Mouse (Mus musculus): ENCODE results near the gene Gm5478. TPM values are rescaled to one million over a fixed set of nuclear protein-coding genes. Genes with fewer than 3 reads are reported as not detected.
"Not testable (repeated sequence)": the region's sequence is repeated elsewhere in the genome, so short reads cannot be mapped to it uniquely, and the experiment has no call there.

Gm5478 gene
- polyA plus RNA-seq (2014; fragmentation: Nextera tagmentation; extraction: Ambion mirVana), result not detected in 2 replicates

DNA sequence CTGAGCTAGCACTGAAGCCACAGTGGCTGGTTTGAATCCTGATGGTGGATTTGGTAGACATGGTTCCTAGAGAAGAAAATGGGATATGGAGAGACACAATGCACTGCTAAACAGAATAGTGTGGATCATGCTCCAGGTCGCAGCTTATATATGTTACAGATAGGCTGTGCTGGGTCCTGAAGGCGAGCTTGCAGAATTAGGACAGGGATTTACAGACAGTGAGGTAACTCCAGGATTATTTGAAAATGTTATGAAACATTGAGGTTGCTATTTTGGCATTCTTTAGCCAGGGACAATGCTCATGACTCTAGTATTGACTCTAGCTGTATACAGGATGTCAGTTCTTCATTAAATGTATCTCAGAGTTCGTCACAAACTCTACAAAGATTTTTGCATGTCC is at the start of gene Gm5478:
Gene Gm5478 (minus strand): TSS at position 101 of the 400 bp plus-strand sequence.
- Histone ChIP-seq H3K27me3 (ENCODE audit: insufficient read depth, low read length) (no peaks in the 10 kb centered on the region), H3K4me1 (ENCODE audit: insufficient read depth) (no peaks in the 10 kb centered on the region), H3K27ac (ENCODE audit: low read depth) (no peak within 1 kb of the TSS), H3K9me3 (ENCODE audit: low read depth, low read length) (no peaks in the 10 kb centered on the region), H3K4me2 (no peak within 1 kb of the TSS), H3K9ac (no peak within 1 kb of the TSS), H3K4me3 (ENCODE audit: low read depth, low read length) (no peak within 1 kb of the TSS), H3K36me3 (ENCODE audit: insufficient read depth) (no peaks in the 10 kb centered on the region)
- TF ChIP-seq CTCF (IDR thresholded peaks at IDR 0.05; ENCODE audit: low read depth), result no peak
- DNase-seq (no peak), ATAC-seq (ENCODE audit: insufficient read depth) (no peak)
- 66% methylated on average over 3 of the region's 3 CpGs for WGBS

DNA sequence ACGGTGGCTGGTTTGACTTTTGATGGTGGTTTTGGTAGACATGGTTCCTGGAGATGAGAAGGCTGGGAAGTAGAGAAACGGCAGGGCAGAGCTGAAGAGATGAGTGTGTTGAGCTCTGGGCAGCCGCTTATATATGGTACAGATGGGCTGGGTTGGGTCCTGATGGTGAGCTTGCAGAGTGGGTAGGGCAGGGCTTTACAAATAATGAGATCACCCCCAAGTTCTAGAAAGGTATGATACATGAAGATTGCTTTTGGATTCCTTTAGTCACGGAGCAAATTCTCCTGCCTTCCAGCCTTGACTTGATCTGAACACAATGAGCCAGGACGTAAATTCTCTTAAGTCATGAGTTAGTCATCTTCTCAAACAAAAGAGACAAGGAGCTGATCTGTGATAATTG is 47.0 kb upstream of the Gm5478 start, which contains the start of gene Krt6a:
Gene Krt6a (minus strand): TSS at position 101 of the 400 bp plus-strand sequence.
- Histone ChIP-seq H3K4me3 (ENCODE audit: low read depth, low read length) (no peak within 1 kb of the TSS), H3K9ac (no peak within 1 kb of the TSS), H3K4me2 (no peak within 1 kb of the TSS), H3K27me3 (ENCODE audit: insufficient read depth, low read length) (no peaks in the 10 kb centered on the region), H3K9me3 (ENCODE audit: low read depth, low read length) (no peaks in the 10 kb centered on the region), H3K36me3 (ENCODE audit: insufficient read depth) (no peaks in the 10 kb centered on the region), H3K4me1 (ENCODE audit: insufficient read depth) (no peaks in the 10 kb centered on the region), H3K27ac (ENCODE audit: low read depth) (no peak within 1 kb of the TSS)
- WGBS, result 77% methylated on average over 5 of the region's 5 CpGs
- DNase-seq (no peak), ATAC-seq (ENCODE audit: insufficient read depth) (no peak)
- TF ChIP-seq CTCF (IDR thresholded peaks at IDR 0.05; ENCODE audit: low read depth), result no peak

DNA sequence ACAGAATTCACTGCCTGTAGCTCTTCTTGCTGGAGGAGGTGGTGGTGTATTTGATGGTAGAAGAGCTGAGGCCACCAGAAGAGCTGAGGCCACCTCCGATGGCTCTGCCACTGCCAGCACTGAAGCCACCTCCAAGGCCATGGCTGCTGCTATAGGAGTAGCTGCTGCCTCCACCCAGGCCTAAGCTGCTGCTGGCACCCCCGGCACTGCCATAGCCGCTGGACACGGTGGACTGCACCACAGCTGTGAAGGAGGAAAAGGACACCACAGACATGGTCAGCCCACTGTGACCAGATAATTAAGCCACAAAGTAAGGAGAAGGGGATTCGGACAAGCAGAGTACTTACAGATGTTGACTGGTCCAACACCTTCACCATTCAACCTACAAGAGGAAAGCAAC is 43.3 kb upstream of the Gm5478 start:
- not testable (repeated sequence) for ATAC-seq (ENCODE audit: insufficient read depth); H3K4me3 ChIP-seq (ENCODE audit: low read depth, low read length); H3K9me3 ChIP-seq (ENCODE audit: low read depth, low read length); H3K4me2 ChIP-seq; H3K4me1 ChIP-seq (ENCODE audit: insufficient read depth); DNase-seq; H3K27me3 ChIP-seq (ENCODE audit: insufficient read depth, low read length); H3K9ac ChIP-seq; H3K27ac ChIP-seq (ENCODE audit: low read depth); H3K36me3 ChIP-seq (ENCODE audit: insufficient read depth)
- WGBS, result 90% methylated on average over 4 of the region's 5 CpGs

DNA sequence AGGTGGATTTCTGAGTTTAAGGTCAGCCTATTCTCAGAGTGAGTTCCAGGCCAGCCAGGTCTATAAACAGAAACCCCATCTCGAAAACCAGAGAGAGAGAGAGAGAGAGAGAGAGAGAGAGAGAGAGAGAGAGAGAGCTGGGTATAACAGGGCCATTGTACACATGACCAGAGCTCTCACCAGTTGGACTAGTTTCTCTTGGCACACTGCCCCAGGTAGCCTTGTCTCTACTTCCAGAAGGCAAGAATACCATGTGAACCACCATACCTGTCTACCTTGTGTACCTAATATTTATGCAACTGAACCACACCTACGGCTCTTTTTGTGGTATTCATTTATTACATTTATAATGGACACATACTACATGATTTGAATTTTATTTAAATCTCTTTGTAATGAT is 41.0 kb upstream of the Gm5478 start:
- Histone ChIP-seq H3K4me2 (no peak overlapping the region), H3K9me3 (ENCODE audit: low read depth, low read length) (no peaks in the 10 kb centered on the region), H3K4me3 (ENCODE audit: low read depth, low read length) (no peak overlapping the region), H3K9ac (no peak overlapping the region), H3K27me3 (ENCODE audit: insufficient read depth, low read length) (no peaks in the 10 kb centered on the region), H3K4me1 (ENCODE audit: insufficient read depth) (no peaks in the 10 kb centered on the region), H3K36me3 (ENCODE audit: insufficient read depth) (no peaks in the 10 kb centered on the region), H3K27ac (ENCODE audit: low read depth) (no peak overlapping the region)
- 60% methylated on average over 2 of the region's 2 CpGs for WGBS
- ATAC-seq (ENCODE audit: insufficient read depth) (no peak), DNase-seq (no peak)
- TF ChIP-seq CTCF (IDR thresholded peaks at IDR 0.05; ENCODE audit: low read depth), result no peak

DNA sequence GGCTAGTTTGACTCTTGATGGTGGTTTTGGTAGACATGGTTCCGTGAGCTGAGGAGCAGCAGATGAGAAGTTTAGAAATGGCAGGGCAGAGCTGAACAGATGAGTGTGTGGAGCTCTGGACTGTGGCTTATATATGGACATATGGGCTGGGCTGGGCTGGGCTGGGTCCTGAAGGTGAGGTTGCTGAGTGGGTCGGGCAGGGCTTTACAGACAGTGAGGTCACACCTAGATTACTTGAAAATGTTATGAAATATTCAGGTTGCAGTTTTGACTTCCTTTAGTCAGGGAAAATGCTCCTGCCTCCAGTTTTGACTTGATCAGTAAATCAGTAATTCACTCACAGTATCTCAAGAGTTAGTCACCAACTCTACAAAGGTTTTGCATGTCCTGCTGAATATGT is 33.0 kb upstream of the Gm5478 start, which contains the start of gene Krt6b:
Gene Krt6b (minus strand): TSS at position 101 of the 400 bp plus-strand sequence.
- no peaks in the 10 kb centered on the region for H3K36me3 ChIP-seq (ENCODE audit: insufficient read depth)
- no peak within 1 kb of the TSS for H3K9ac ChIP-seq
- H3K4me3 ChIP-seq (ENCODE audit: low read depth, low read length), result no peak within 1 kb of the TSS
- DNase-seq (no peak), ATAC-seq (ENCODE audit: insufficient read depth) (no peak)
- WGBS, result 85% methylated on average over 2 of the region's 2 CpGs
- H3K9me3 ChIP-seq (ENCODE audit: low read depth, low read length), result no peaks in the 10 kb centered on the region
- H3K4me1 ChIP-seq (ENCODE audit: insufficient read depth), result no peaks in the 10 kb centered on the region
- no peaks in the 10 kb centered on the region for H3K27me3 ChIP-seq (ENCODE audit: insufficient read depth, low read length)
- H3K4me2 ChIP-seq, result no peak within 1 kb of the TSS
- no peak within 1 kb of the TSS for H3K27ac ChIP-seq (ENCODE audit: low read depth)
- no peak for TF ChIP-seq CTCF (IDR thresholded peaks at IDR 0.05; ENCODE audit: low read depth)

DNA sequence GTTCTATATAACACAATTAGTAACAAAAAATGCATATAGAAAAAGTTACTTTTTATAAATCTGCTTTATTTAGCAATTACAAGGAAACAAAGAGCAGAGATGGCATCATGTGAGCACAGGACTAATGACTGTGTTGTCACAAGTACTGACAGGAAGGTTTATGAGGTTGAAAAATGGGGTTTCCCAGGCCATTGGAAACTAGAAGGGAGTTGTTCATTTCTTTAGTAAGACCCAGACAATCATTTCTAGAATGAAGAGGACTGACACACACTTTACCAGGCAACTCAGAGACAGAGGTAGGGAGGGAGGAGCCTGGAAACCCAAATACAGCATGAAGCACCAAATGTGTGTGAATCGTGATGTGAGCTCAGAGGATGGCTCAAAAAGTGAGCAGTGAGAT is 28.8 kb upstream of the Gm5478 start:
- Histone ChIP-seq H3K9ac (no peak overlapping the region), H3K4me1 (ENCODE audit: insufficient read depth) (no peaks in the 10 kb centered on the region), H3K4me3 (ENCODE audit: low read depth, low read length) (no peak overlapping the region), H3K4me2 (no peak overlapping the region), H3K9me3 (ENCODE audit: low read depth, low read length) (no peaks in the 10 kb centered on the region), H3K27me3 (ENCODE audit: insufficient read depth, low read length) (no peaks in the 10 kb centered on the region), H3K36me3 (ENCODE audit: insufficient read depth) (no peaks in the 10 kb centered on the region), H3K27ac (ENCODE audit: low read depth) (no peak overlapping the region)
- TF ChIP-seq CTCF (IDR thresholded peaks at IDR 0.05; ENCODE audit: low read depth), result no peak
- no peak for DNase-seq
- WGBS, result 67% methylated on average over 1 of the region's 1 CpGs
- no peak for ATAC-seq (ENCODE audit: insufficient read depth)

DNA sequence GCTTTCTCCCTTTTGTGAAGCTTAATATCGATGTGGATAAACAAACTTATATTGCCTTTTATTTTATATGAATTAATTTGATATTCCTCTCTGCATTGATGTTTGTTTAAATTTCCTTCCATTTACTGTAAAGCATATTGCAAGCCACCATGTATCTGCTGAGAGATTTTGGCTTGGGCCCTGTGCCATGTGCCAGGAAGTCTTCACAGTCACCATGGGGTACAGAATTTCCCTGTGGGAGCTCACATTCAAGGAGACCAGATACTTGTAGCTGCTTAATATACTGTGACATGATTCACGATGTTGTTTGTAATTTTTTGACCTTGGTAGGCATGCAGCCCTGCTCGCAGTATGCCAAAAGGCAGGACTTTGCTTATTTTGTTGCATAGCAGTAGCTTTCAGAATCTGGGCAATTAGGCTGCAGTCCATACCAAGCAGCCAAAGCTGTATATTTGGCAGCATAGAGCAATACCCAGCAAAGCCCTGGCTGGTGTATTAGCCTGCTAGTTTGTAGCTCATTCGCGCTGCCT is 5.6 kb upstream of the Gm5478 start:
- 85% methylated on average over 5 of the region's 5 CpGs for WGBS
- no peak for ATAC-seq (ENCODE audit: insufficient read depth)
- H3K9me3 ChIP-seq (ENCODE audit: low read depth, low read length), result no peaks in the 10 kb centered on the region
- no peak for TF ChIP-seq CTCF (IDR thresholded peaks at IDR 0.05; ENCODE audit: low read depth)
- H3K4me3 ChIP-seq (ENCODE audit: low read depth, low read length), result no peak overlapping the region
- H3K4me1 ChIP-seq (ENCODE audit: insufficient read depth), result no peaks in the 10 kb centered on the region
- H3K27ac ChIP-seq (ENCODE audit: low read depth), result no peak overlapping the region
- H3K36me3 ChIP-seq (ENCODE audit: insufficient read depth), result no peaks in the 10 kb centered on the region
- no peaks in the 10 kb centered on the region for H3K27me3 ChIP-seq (ENCODE audit: insufficient read depth, low read length)
- no peak overlapping the region for H3K4me2 ChIP-seq
- no peak overlapping the region for H3K9ac ChIP-seq
- DNase-seq, result no peak

DNA sequence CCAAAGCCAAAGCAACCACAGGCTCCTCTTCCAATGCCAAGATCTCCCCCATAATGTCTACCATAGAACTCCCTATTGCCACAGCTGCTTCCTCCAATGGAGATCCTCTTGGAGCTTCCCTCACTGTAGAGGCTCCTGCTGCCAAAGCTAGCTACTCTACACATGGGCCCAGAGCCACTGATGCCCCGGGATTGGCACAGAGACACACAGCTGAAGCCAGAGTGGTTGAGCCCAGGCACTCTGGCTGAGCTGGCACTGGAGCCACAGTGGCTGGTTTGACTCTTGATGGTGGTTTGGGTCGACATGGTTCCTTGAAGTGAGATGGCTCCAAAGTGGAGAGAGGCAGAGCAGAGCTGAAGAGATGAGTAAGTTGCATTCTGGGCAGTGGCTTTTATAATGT is 19.3 kb downstream of the Gm5478 start, which contains the start of gene Gm5414:
Gene Gm5414 (minus strand): TSS at position 305 of the 400 bp plus-strand sequence.
- Histone ChIP-seq H3K36me3 (ENCODE audit: insufficient read depth) (no peaks in the 10 kb centered on the region), H3K4me1 (ENCODE audit: insufficient read depth) (no peaks in the 10 kb centered on the region), H3K27me3 (ENCODE audit: insufficient read depth, low read length) (no peaks in the 10 kb centered on the region), H3K4me3 (ENCODE audit: low read depth, low read length) (no peak within 1 kb of the TSS), H3K4me2 (no peak within 1 kb of the TSS), H3K27ac (ENCODE audit: low read depth) (no peak within 1 kb of the TSS), H3K9me3 (ENCODE audit: low read depth, low read length) (no peaks in the 10 kb centered on the region), H3K9ac (no peak within 1 kb of the TSS)
- 71% methylated on average over 2 of the region's 2 CpGs for WGBS
- ATAC-seq (ENCODE audit: insufficient read depth) (no peak), DNase-seq (no peak)
- no peak for TF ChIP-seq CTCF (IDR thresholded peaks at IDR 0.05; ENCODE audit: low read depth)

Measured in lung, embryonic 14.5 days (tissue).